Mouse (Mus musculus): ENCODE measurements around the gene Zeb2.

Zeb2 gene

GRCm38 (mm10) chr2:45062136-45062535, 55.1 kb downstream of the Zeb2 start:
- DNase-seq (ENCODE audit: low read depth, low spot score): no peak

GRCm38 (mm10) chr2:45060768-45061167, 56.4 kb downstream of the Zeb2 start:
- DNase-seq (ENCODE audit: low read depth, low spot score): no peak

GRCm38 (mm10) chr2:45060202-45060601, 57.0 kb downstream of the Zeb2 start:
- no peak for DNase-seq (ENCODE audit: low read depth, low spot score)

- DNase-seq (ENCODE audit: low read depth, low spot score): no peak
These were observed 57.6 kb downstream of the Zeb2 start for GRCm38 (mm10) chr2:45059599-45059998.

GRCm38 (mm10) chr2:45059010-45059409, 58.2 kb downstream of the Zeb2 start:
- DNase-seq (ENCODE audit: low read depth, low spot score): no peak

GRCm38 (mm10) chr2:45058183-45058582, 59.0 kb downstream of the Zeb2 start:
- DNase-seq (ENCODE audit: low read depth, low spot score): no peak

GRCm38 (mm10) chr2:45056856-45057562, 60.2 kb downstream of the Zeb2 start:
- no peak for DNase-seq (ENCODE audit: low read depth, low spot score)

GRCm38 (mm10) chr2:45055926-45056325, 61.3 kb downstream of the Zeb2 start:
- no peak for DNase-seq (ENCODE audit: low read depth, low spot score)

GRCm38 (mm10) chr2:45055034-45055615, 62.1 kb downstream of the Zeb2 start:
- no peak for DNase-seq (ENCODE audit: low read depth, low spot score)

GRCm38 (mm10) chr2:45054070-45055025, 62.8 kb downstream of the Zeb2 start:
- no peak for DNase-seq (ENCODE audit: low read depth, low spot score)

- DNase-seq (ENCODE audit: low read depth, low spot score): no peak
These were observed 64.6 kb downstream of the Zeb2 start for GRCm38 (mm10) chr2:45052587-45052986.

GRCm38 (mm10) chr2:45051321-45051720, 65.9 kb downstream of the Zeb2 start:
- DNase-seq (ENCODE audit: low read depth, low spot score): no peak

GRCm38 (mm10) chr2:45049923-45050322, 67.3 kb downstream of the Zeb2 start:
- no peak for DNase-seq (ENCODE audit: low read depth, low spot score)

GRCm38 (mm10) chr2:45049279-45049678, 67.9 kb downstream of the Zeb2 start:
- DNase-seq (ENCODE audit: low read depth, low spot score): no peak

GRCm38 (mm10) chr2:45040706-45041312, 76.4 kb downstream of the Zeb2 start:
- no peak for DNase-seq (ENCODE audit: low read depth, low spot score)

- no peak for DNase-seq (ENCODE audit: low read depth, low spot score)
These were observed 77.7 kb downstream of the Zeb2 start for GRCm38 (mm10) chr2:45039503-45039902.

- DNase-seq (ENCODE audit: low read depth, low spot score): no peak
These were observed 89.0 kb downstream of the Zeb2 start for GRCm38 (mm10) chr2:45028091-45028638.

GRCm38 (mm10) chr2:45017186-45017800, 99.9 kb downstream of the Zeb2 start:
- no peak for DNase-seq (ENCODE audit: low read depth, low spot score)

- no peak for DNase-seq (ENCODE audit: low read depth, low spot score)
These were observed 103.9 kb downstream of the Zeb2 start for GRCm38 (mm10) chr2:45013325-45013724.

- no peak for DNase-seq (ENCODE audit: low read depth, low spot score)
These were observed 104.5 kb downstream of the Zeb2 start for GRCm38 (mm10) chr2:45012676-45013075.

GRCm38 (mm10) chr2:45010701-45011100, 106.5 kb downstream of the Zeb2 start:
- DNase-seq (ENCODE audit: low read depth, low spot score): no peak

Data from WW6 (cell line).